Mouse (Mus musculus): Measurements from ENCODE around the gene Rmi1. TPM values are rescaled to one million over a fixed set of nuclear protein-coding genes. Genes with fewer than 3 reads are reported as not detected.
"Not testable (repeated sequence)": the region's sequence is repeated elsewhere in the genome, so short reads cannot be mapped to it uniquely, and the experiment has no call there.

Rmi1 gene
- polyA plus RNA-seq, 1 experiment from 2014 or later, result 24.3 TPM

GRCm38 (mm10) chr13:58372278-58373152 lies 29.5 kb upstream of the Rmi1 start:
- Histone ChIP-seq H3K9me3 (ENCODE audit: control insufficient read depth, low read length) (no peaks in the 10 kb centered on the region), H3K4me1 (replicated peaks; ENCODE audit: control insufficient read depth, insufficient read depth, low read length) (no peaks in the 10 kb centered on the region), H3K4me3 (replicated peaks; ENCODE audit: low read length) (no peak overlapping the region), H3K27ac (no peak overlapping the region), H3K27me3 (ENCODE audit: control insufficient read depth, insufficient read depth, low read length) (no peaks in the 10 kb centered on the region), H3K4me2 (replicated peaks) (no peak overlapping the region), H3K9ac (no peak overlapping the region), H3K36me3 (replicated peaks; ENCODE audit: control insufficient read depth, insufficient read depth) (no peaks in the 10 kb centered on the region)
- DNase-seq (ENCODE audit: low spot score), result no peak
- 84% methylated on average over 5 of the region's 5 CpGs for WGBS
- ATAC-seq (ENCODE audit: low FRiP score), result no peak

GRCm38 (mm10) chr13:58373153-58373470 lies 28.9 kb upstream of the Rmi1 start:
- Histone ChIP-seq H3K27me3 (ENCODE audit: control insufficient read depth, insufficient read depth, low read length) (no peaks in the 10 kb centered on the region), H3K4me3 (replicated peaks; ENCODE audit: low read length) (no peak overlapping the region), H3K9me3 (ENCODE audit: control insufficient read depth, low read length) (no peaks in the 10 kb centered on the region), H3K4me1 (replicated peaks; ENCODE audit: control insufficient read depth, insufficient read depth, low read length) (no peaks in the 10 kb centered on the region), H3K27ac (no peak overlapping the region), H3K36me3 (replicated peaks; ENCODE audit: control insufficient read depth, insufficient read depth) (no peaks in the 10 kb centered on the region), H3K4me2 (replicated peaks) (no peak overlapping the region), H3K9ac (no peak overlapping the region)
- no peak for DNase-seq (ENCODE audit: low spot score)
- 95% methylated on average over 2 of the region's 2 CpGs for WGBS
- ATAC-seq (ENCODE audit: low FRiP score), result no peak

- Histone ChIP-seq H3K27ac (no peak overlapping the region), H3K27me3 (ENCODE audit: control insufficient read depth, insufficient read depth, low read length) (no peaks in the 10 kb centered on the region)
- 52% methylated on average over 10 of the region's 11 CpGs for WGBS
These were observed 17.7 kb upstream of the Rmi1 start for GRCm38 (mm10) chr13:58384371-58384770.

GRCm38 (mm10) chr13:58384779-58385546 lies 17.1 kb upstream of the Rmi1 start, which contains the start of gene 2210016F16Rik:
2210016F16Rik (minus strand) TSS chr13:58385225.
- peak within 1 kb of the TSS; percentile 87 for H3K4me2 ChIP-seq (replicated peaks)
- peaks cover 15% of the 10 kb centered on the region for H3K9me3 ChIP-seq (ENCODE audit: control insufficient read depth, low read length)
- H3K9ac ChIP-seq, result peak within 1 kb of the TSS; percentile 71
- WGBS, result 4% methylated on average over 80 of the region's 80 CpGs
- peak; percentile 69 for ATAC-seq (ENCODE audit: low FRiP score)
- DNase-seq (ENCODE audit: low spot score), result peak; percentile 72
- H3K36me3 ChIP-seq (replicated peaks; ENCODE audit: control insufficient read depth, insufficient read depth), result peaks cover 39% of the 10 kb centered on the region
- H3K27ac ChIP-seq, result no peak within 1 kb of the TSS
- H3K27me3 ChIP-seq (ENCODE audit: control insufficient read depth, insufficient read depth, low read length), result no peaks in the 10 kb centered on the region
- H3K4me3 ChIP-seq (replicated peaks; ENCODE audit: low read length), result peak within 1 kb of the TSS; percentile 67
- peaks cover 3% of the 10 kb centered on the region; the same call in 1 of the 2 replicates for H3K4me1 ChIP-seq (replicated peaks; ENCODE audit: control insufficient read depth, insufficient read depth, low read length)

More at GRCm38 (mm10) chr13:58384371-58384770, 17.7 kb upstream of the Rmi1 start:
- peak overlapping the region; percentile 71 for H3K9ac ChIP-seq
- H3K4me3 ChIP-seq (replicated peaks; ENCODE audit: low read length), result peak overlapping the region; percentile 67
- H3K4me2 ChIP-seq (replicated peaks), result peak overlapping the region; percentile 87
- H3K36me3 ChIP-seq (replicated peaks; ENCODE audit: control insufficient read depth, insufficient read depth), result peaks cover 35% of the 10 kb centered on the region
- no peak for DNase-seq (ENCODE audit: low spot score)
- peaks cover 3% of the 10 kb centered on the region; the same call in 1 of the 2 replicates for H3K4me1 ChIP-seq (replicated peaks; ENCODE audit: control insufficient read depth, insufficient read depth, low read length)
- H3K9me3 ChIP-seq (ENCODE audit: control insufficient read depth, low read length), result peaks cover 18% of the 10 kb centered on the region
- ATAC-seq (ENCODE audit: low FRiP score), result peak; percentile 68; the same call in 1 of the 2 replicates

- H3K9me3 ChIP-seq (ENCODE audit: control insufficient read depth, low read length), result peaks cover 9% of the 10 kb centered on the region
- DNase-seq (ENCODE audit: low spot score) (no peak), ATAC-seq (ENCODE audit: low FRiP score) (no peak)
- peaks cover 3% of the 10 kb centered on the region; the same call in 1 of the 2 replicates for H3K4me1 ChIP-seq (replicated peaks; ENCODE audit: control insufficient read depth, insufficient read depth, low read length)
- H3K27me3 ChIP-seq (ENCODE audit: control insufficient read depth, insufficient read depth, low read length), result no peaks in the 10 kb centered on the region
- H3K36me3 ChIP-seq (replicated peaks; ENCODE audit: control insufficient read depth, insufficient read depth), result peaks cover 40% of the 10 kb centered on the region
- WGBS, result 84% methylated on average over 7 of the region's 7 CpGs
- peak overlapping the region; percentile 67 for H3K4me3 ChIP-seq (replicated peaks; ENCODE audit: low read length)
- H3K9ac ChIP-seq, result peak overlapping the region; percentile 71
- no peak overlapping the region for H3K27ac ChIP-seq
- H3K4me2 ChIP-seq (replicated peaks), result peak overlapping the region; percentile 87
These were observed 16.5 kb upstream of the Rmi1 start for GRCm38 (mm10) chr13:58385547-58385920.

GRCm38 (mm10) chr13:58387948-58388347 lies 14.1 kb upstream of the Rmi1 start:
- Histone ChIP-seq H3K36me3 (replicated peaks; ENCODE audit: control insufficient read depth, insufficient read depth) (peaks cover 36% of the 10 kb centered on the region), H3K9ac (no peak overlapping the region), H3K4me2 (replicated peaks) (no peak overlapping the region), H3K4me1 (replicated peaks; ENCODE audit: control insufficient read depth, insufficient read depth, low read length) (peaks cover 3% of the 10 kb centered on the region; the same call in 1 of the 2 replicates), H3K27me3 (ENCODE audit: control insufficient read depth, insufficient read depth, low read length) (no peaks in the 10 kb centered on the region), H3K4me3 (replicated peaks; ENCODE audit: low read length) (no peak overlapping the region), H3K9me3 (ENCODE audit: control insufficient read depth, low read length) (no peaks in the 10 kb centered on the region), H3K27ac (no peak overlapping the region)
- WGBS, result 20% methylated on average over 7 of the region's 7 CpGs
- DNase-seq (ENCODE audit: low spot score), result peak; percentile 68
- ATAC-seq (ENCODE audit: low FRiP score), result 0 out of 2 replicates have a peak, but pooled peaks have one; percentile 46

GRCm38 (mm10) chr13:58388379-58388778 lies 13.7 kb upstream of the Rmi1 start:
- 58% methylated on average over 3 of the region's 3 CpGs for WGBS

GRCm38 (mm10) chr13:58389324-58389951 lies 12.6 kb upstream of the Rmi1 start:
- Histone ChIP-seq H3K4me2 (replicated peaks) (no peak overlapping the region), H3K9ac (no peak overlapping the region), H3K36me3 (replicated peaks; ENCODE audit: control insufficient read depth, insufficient read depth) (peaks cover 50% of the 10 kb centered on the region), H3K4me1 (replicated peaks; ENCODE audit: control insufficient read depth, insufficient read depth, low read length) (peaks cover under 1% of the 10 kb centered on the region; the same call in 1 of the 2 replicates), H3K9me3 (ENCODE audit: control insufficient read depth, low read length) (no peaks in the 10 kb centered on the region), H3K27me3 (ENCODE audit: control insufficient read depth, insufficient read depth, low read length) (no peaks in the 10 kb centered on the region), H3K4me3 (replicated peaks; ENCODE audit: low read length) (no peak overlapping the region), H3K27ac (no peak overlapping the region)
- DNase-seq (ENCODE audit: low spot score) (no peak), ATAC-seq (ENCODE audit: low FRiP score) (no peak)
- 84% methylated on average over 2 of the region's 2 CpGs for WGBS

More at GRCm38 (mm10) chr13:58388379-58388778, 13.7 kb upstream of the Rmi1 start:
- Histone ChIP-seq H3K4me2 (replicated peaks) (no peak overlapping the region), H3K27me3 (ENCODE audit: control insufficient read depth, insufficient read depth, low read length) (no peaks in the 10 kb centered on the region), H3K4me1 (replicated peaks; ENCODE audit: control insufficient read depth, insufficient read depth, low read length) (peaks cover 3% of the 10 kb centered on the region; the same call in 1 of the 2 replicates), H3K9me3 (ENCODE audit: control insufficient read depth, low read length) (no peaks in the 10 kb centered on the region), H3K4me3 (replicated peaks; ENCODE audit: low read length) (no peak overlapping the region), H3K9ac (no peak overlapping the region), H3K27ac (no peak overlapping the region), H3K36me3 (replicated peaks; ENCODE audit: control insufficient read depth, insufficient read depth) (peaks cover 40% of the 10 kb centered on the region)
- no peak for ATAC-seq (ENCODE audit: low FRiP score)
- no peak for DNase-seq (ENCODE audit: low spot score)

- DNase-seq (ENCODE audit: low spot score); H3K9ac ChIP-seq; H3K9me3 ChIP-seq (ENCODE audit: control insufficient read depth, low read length); H3K27me3 ChIP-seq (ENCODE audit: control insufficient read depth, insufficient read depth, low read length); H3K4me1 ChIP-seq (replicated peaks; ENCODE audit: control insufficient read depth, insufficient read depth, low read length); H3K4me2 ChIP-seq (replicated peaks); H3K27ac ChIP-seq; ATAC-seq (ENCODE audit: low FRiP score); H3K4me3 ChIP-seq (replicated peaks; ENCODE audit: low read length): not testable (repeated sequence)
- WGBS, result 90% methylated on average over 11 of the region's 11 CpGs
- H3K36me3 ChIP-seq (replicated peaks; ENCODE audit: control insufficient read depth, insufficient read depth), result peaks cover 89% of the 10 kb centered on the region
These were observed 7.7 kb upstream of the Rmi1 start for GRCm38 (mm10) chr13:58394392-58394791.

Data from hindbrain, embryonic 14.5 days (tissue).